Mouse (Mus musculus) Muller cell, postnatal 12 days (primary cell): ENCODE measurements around the gene Tmem200b.

Source experiments
- DNase-seq: peaks from one replicate; pipeline ENCODE4 v3.0.0-alpha.2; 2015; ENCODE audit errors: inconsistent ontology term

Tmem200b gene

GRCm38 (mm10) chr4:131921461-131922346, at the start of gene Tmem200b:
Gene Tmem200b, plus strand, starts transcription at chr4:131921771.
- DNase-seq, result no peak

GRCm38 (mm10) chr4:131872672-131873292, 48.8 kb upstream of the Tmem200b start:
- no peak for DNase-seq

- DNase-seq, result peak; percentile 98
Observed at GRCm38 (mm10) chr4:131873293-131874168, 48.0 kb upstream of the Tmem200b start, which contains the start of gene Srsf4. Gene Srsf4, plus strand, starts transcription at chr4:131873617.

- DNase-seq, result no peak
Observed at GRCm38 (mm10) chr4:131874169-131874536, 47.4 kb upstream of the Tmem200b start.

- no peak for DNase-seq
Observed at GRCm38 (mm10) chr4:131874567-131874966, 47.0 kb upstream of the Tmem200b start.

GRCm38 (mm10) chr4:131875242-131875641, 46.3 kb upstream of the Tmem200b start:
- DNase-seq, result no peak

- DNase-seq, result no peak
Observed at GRCm38 (mm10) chr4:131876836-131877235, 44.7 kb upstream of the Tmem200b start.

- DNase-seq, result no peak
Observed at GRCm38 (mm10) chr4:131879692-131880091, 41.9 kb upstream of the Tmem200b start.

- DNase-seq, result no peak
Observed at GRCm38 (mm10) chr4:131881306-131881705, 40.3 kb upstream of the Tmem200b start.

GRCm38 (mm10) chr4:131883571-131883970, 38.0 kb upstream of the Tmem200b start:
- DNase-seq, result no peak

GRCm38 (mm10) chr4:131885376-131885775, 36.2 kb upstream of the Tmem200b start:
- DNase-seq, result no peak

GRCm38 (mm10) chr4:131888564-131888963, 33.0 kb upstream of the Tmem200b start:
- DNase-seq, result no peak

GRCm38 (mm10) chr4:131890692-131891091, 30.9 kb upstream of the Tmem200b start:
- no peak for DNase-seq

- no peak for DNase-seq
Observed at GRCm38 (mm10) chr4:131897109-131897508, 24.5 kb upstream of the Tmem200b start.

- no peak for DNase-seq
Observed at GRCm38 (mm10) chr4:131897787-131898186, 23.8 kb upstream of the Tmem200b start.

- DNase-seq, result no peak
Observed at GRCm38 (mm10) chr4:131898503-131899179, 22.9 kb upstream of the Tmem200b start.

- DNase-seq, result no peak
Observed at GRCm38 (mm10) chr4:131899180-131899554, 22.4 kb upstream of the Tmem200b start.

- no peak for DNase-seq
Observed at GRCm38 (mm10) chr4:131901090-131901489, 20.5 kb upstream of the Tmem200b start.

- no peak for DNase-seq
Observed at GRCm38 (mm10) chr4:131904478-131904877, 17.1 kb upstream of the Tmem200b start.

GRCm38 (mm10) chr4:131906423-131906822, 15.1 kb upstream of the Tmem200b start:
- no peak for DNase-seq

GRCm38 (mm10) chr4:131907912-131908311, 13.7 kb upstream of the Tmem200b start:
- no peak for DNase-seq
